Mouse (Mus musculus) ovary, postnatal 14 days (tissue): ENCODE data around the gene Pigc.

ENCODE experiments used
- DNase-seq: peaks from one replicate; pipeline ENCODE4 v3.0.0; 2022; ENCODE audit warnings: low spot score

The Pigc gene

DNA sequence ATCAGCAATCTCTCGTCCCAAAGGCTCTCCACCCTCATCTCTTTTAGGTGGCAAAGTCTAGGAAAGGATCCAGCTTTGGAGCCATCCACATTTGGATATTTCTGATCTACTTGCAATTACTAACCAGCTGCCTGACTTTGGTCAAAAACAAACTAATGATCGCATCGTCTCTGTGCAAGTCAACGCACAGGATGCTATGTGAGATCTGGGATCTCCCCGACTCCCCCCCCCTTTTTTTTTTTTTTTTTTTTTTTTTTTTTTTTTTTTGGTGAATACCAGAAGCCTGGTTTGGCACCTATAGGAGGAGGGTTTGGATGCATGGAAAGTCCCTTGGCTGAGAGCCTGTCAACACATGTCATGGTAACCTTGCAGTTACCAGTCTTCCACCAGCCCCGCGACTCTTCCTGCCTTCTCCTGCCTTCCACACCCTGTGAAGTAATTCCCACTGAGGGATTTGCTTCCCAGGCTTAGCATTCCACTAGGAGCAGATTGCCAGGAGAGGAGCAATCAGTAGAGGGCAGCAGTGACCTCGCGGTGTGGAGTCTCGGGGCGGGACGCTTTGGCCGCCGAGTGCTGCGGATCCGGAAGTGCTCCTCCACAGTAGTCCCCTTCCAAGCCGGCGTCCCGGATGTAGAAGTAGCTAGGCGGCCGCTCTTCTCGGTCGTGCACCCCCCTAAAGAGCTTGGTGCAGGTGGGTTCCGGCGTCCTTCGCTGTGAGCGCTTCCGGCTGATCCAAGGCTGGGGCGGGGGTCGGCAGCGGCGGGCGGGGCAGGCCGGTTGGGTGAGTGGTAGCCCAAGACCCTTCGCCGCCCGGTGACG, at the start of gene Pigc:
Gene Pigc (plus strand): TSS at position 598 of the 819 bp plus-strand sequence.
- DNase-seq = peak; percentile 86

DNA sequence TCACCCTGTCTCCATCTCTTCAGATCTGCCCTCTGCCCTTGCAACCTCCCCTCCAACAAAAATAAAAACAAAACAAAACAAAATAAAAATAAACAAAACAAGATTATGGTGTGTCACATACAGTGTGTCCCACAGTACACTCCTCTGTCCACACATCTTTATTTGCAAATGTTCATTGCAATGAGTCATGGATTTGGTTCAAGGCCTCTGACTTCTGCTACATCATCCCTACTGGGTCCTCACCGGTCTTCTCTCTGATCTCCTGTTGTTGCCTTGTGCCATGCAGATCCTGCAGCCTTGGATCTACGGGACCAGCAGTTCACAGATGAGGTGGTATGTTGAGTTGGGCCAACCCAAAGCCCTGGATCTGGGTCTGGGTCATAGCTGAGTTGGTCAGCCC, 49.4 kb upstream of the Pigc start:
- DNase-seq = no peak

DNA sequence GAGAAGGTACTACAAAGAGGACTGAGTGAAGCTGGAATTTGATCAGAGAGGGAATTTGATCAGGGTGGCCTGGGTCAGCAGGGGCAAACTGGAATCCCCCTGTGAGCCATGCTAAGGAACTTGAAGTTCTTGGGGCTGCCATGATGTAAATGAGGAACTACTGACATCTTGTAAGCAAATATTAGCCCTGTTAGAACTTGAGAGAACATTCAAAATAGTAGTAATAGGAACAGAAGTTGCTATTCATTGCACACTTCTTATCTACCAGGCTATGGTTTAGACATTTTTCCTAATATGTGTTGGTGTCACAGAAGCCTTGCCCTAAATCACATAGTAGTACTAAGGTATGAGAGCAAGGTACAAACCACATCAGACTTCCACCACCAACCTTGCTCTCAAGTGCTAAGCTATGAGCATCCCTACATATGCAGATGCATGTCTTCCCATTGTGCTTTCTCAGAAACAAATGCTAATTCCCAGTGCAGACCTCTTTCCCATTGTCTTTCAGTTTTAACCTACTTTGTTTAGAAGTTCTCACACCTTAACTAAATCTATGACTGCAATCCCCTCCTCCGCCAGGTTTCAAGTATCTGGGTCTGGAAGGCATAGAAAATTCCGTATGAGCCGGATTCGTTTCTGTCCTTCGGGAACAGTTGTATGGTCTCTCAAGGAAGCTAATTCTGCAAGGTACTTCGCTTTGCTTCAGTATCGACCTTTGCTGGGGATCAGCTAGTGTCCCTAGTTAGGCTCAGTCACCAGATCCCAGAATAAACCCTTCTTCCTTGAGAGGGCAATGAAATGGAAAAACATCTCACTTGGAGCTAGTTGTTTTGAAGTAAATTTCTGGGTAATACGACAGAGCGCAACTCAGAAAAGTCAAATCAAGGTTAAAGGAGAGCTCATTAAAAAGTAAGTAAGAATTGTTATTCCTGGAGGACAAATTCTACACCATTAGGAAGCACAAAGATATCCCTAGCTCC, 48.2 kb upstream of the Pigc start:
- no peak for DNase-seq

DNA sequence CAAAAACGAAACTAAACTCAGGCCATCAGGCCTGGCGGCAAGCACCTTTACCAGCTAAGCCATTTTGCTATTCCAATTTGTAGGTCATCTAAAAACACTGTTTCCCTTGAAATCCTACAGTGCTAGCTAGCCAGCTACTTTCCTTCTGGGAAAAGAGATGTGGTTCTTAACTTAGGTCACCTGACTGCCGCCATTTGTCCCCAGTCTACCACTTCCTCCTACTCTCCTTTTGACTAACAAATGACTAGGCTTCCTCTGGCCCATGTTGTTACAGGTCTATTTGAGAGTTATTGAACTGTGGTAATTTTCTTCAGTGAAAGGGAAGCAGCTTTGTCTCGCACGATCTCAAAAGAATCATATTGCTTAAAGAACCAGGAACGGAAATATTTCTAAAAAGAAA, 47.1 kb upstream of the Pigc start:
- DNase-seq = no peak

DNA sequence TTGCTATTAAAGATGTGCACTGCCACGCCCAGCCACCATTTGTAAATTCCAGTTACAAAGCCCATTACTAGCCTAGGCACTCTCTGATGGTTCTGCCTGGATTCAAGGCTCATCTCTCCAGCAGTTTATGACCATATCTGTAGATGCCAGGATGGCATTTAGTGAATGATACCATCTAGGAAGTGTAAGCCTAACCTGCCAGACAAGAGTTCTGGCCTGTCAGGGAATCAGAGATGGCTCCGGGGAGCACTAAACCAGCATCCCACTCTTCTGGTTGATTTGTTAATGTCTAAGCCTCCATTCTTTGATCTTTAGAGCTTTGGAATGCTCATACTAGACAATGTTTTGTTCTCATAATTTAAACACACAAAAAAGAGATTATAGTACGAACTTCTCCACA, 44.7 kb upstream of the Pigc start:
- no peak for DNase-seq

DNA sequence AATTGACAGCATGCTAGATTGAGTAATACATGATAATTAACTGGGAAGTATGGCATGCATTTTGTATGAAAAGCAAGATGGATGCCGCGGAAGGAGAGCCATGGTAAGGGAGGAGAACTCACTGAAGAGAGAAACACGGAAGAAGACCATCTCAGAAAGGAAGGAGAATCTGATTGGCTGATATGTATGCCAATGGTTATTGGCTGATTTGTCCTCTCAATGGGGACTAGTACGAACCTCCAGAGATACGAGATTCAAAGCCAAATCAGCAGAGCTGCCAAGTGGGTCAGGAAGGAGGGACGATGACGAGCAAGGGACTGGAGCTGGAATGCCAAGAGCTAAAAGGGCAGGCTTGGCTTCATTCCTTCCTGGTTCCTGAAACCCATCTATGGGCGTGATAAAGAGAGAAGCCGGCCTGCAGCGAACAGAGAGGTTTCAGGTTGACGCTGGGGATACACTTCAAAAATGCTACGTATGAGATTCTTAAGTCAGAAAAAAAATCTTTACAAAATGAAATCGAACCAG, 43.6 kb upstream of the Pigc start:
- DNase-seq = no peak

DNA sequence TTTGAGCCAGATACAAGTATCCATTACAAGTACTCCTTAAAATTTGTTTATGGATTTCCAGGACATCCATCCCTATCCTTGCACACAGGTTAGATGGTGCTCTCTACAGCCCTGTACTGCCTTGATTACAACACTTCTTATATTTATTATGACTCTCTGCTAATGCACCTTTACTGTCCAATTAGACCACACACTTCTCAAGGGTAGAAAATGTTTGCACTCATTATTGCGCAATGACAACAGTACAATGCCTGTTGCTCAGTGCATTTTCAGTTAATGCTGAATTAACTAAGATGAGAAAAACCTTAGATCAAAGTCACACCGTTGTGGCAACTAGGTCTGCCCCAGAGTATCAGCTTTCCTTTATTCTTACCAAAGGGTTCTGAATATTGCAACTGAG, 41.0 kb upstream of the Pigc start:
- DNase-seq = no peak

DNA sequence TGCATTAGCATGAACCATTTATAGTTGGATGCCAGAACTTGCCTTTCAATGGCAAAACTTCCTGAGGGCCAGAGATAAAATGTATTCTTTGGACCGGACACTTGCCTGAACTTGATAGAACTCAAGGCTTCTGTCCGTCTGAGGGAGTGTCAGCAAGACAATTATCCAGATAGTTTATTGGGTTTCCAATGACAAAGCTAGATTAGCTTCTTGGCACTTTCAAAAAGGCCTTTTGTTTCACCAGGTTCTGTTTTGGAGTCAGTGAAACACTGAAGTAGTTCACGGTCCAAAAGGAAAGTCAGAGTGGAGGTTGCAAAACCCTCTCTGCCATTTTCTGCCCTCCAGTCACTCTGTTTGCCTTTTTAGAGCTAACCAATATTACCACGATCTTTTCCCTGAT, 37.7 kb upstream of the Pigc start:
- no peak for DNase-seq

DNA sequence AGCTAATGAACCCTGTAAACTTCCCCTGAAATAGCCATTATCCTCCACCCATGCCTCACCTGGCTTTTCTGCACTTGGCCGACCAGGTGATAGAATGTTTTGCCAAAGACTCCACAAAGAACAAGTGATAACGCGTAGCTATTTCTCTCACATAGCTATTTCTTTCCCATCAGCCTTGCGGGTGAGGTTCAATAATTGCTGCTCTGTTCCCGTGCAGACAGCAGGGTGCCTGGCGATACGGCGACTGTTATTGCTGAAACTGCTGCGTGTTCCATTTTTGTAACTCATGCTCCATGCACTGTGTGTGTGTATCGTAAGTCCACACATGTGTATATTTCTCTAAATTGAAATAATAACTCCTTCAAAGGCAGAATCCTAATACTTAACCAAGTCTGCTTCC, 37.2 kb upstream of the Pigc start:
- DNase-seq = no peak

DNA sequence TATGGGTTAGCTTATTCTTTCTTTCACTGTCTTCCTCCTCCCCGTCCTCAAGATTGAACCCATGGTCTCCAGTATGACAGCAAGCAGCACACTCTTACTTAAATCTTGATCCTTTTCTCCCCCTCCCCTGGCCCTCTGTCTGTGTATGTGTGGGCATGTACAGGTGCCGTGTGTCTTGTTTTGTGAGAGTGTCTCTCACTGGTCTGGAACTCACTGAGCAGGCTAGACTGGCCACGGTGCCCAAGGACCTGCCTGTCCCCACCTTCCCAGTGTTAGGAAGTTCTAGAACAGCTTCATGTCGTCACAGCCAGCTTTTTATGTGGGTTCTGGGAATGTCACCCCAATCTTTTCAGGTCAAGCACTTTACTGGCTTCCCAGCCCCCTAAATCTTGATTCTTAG, 36.7 kb upstream of the Pigc start:
- DNase-seq = no peak

DNA sequence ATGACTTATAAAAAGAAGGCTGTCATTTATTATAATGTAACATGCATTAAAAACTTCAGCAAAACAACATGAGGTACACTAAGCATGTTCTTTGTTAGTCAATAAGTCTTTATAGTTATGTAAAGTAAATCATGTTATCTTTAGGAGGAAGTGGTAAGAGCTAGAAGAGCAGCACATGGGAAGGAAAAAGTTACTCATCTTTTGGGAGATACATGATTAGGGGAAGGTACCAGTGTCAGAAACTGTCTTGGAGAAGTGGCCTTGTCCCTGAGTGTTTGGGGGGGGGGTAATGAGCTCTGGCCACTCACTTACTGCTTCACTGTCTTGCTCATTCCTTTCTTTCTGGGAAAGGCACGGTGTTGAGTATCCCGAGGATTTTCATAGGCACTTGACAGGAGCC, 26.9 kb upstream of the Pigc start:
- no peak for DNase-seq

DNA sequence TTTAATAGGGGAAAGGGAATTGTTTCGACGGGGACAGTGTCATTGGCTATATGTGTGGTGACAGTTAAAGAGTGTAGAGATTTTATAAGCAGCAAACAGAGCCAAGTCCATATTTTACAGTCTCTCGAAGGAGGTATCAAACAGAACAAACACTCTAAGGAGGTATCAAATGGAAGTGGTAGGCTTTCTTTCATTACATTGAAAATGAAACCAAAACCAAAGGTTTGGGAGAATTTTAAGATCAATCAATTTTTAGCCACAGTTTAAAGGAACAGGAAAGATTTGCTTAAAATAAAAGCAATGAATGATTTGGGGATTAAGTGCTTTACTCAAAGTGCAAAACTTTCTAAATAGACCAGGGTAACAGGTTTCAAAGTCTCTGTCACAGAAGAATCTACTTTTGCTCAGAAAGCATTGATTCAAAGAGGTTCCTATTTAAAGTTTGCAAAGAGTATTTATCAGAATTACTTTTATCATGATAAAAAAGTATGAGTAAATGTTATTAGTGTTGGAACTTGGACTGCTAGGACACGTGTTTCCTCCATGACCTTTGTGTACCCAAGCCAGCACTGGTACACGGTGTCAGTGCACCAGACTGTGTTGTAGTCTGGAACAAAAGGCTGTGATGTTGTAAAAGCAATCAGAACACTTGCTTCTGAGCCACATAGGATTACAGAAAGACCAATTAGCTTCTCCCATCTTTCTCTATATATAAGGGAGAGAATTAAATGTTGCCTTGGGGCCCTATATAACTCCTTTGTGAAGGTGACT, 17.8 kb upstream of the Pigc start:
- DNase-seq = no peak

DNA sequence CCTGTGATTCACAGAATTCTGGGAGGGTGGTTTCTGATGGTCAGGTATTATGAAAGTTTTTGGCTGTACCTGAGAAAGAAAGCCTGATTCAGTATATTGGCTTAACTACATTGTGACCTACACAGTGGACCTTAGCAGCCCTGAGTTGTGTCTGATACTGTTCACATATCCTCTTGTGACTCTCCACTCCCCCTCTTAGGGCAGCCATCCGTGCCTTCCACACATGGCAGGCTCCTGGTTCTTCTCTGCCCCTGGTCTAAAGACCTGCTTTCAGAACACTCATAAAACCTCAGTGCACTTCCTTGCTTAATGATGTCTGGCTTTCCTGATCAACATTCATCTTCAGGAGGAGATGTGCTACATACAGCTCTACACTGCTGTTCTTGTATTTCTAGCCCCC, 16.4 kb upstream of the Pigc start:
- DNase-seq = no peak

DNA sequence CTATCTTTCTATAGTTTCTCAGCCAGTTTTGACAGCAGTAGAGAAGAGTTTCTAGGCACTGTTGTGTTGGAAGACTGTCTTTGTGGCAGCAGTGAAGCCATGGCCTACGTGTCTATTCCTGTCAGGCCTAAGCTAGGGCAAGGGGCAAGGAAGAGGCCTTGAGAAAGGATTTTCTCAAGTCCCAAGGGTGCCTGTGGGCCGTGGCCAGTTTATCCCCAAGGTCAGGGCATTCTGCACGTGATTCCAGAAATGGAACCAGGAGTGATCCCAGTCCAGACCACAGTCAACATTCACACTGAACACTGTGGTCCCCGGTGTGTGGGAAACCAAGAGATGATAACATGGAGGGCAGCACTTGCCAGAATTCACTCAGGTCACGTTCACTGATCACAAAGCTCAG, 13.1 kb upstream of the Pigc start:
- DNase-seq = no peak

DNA sequence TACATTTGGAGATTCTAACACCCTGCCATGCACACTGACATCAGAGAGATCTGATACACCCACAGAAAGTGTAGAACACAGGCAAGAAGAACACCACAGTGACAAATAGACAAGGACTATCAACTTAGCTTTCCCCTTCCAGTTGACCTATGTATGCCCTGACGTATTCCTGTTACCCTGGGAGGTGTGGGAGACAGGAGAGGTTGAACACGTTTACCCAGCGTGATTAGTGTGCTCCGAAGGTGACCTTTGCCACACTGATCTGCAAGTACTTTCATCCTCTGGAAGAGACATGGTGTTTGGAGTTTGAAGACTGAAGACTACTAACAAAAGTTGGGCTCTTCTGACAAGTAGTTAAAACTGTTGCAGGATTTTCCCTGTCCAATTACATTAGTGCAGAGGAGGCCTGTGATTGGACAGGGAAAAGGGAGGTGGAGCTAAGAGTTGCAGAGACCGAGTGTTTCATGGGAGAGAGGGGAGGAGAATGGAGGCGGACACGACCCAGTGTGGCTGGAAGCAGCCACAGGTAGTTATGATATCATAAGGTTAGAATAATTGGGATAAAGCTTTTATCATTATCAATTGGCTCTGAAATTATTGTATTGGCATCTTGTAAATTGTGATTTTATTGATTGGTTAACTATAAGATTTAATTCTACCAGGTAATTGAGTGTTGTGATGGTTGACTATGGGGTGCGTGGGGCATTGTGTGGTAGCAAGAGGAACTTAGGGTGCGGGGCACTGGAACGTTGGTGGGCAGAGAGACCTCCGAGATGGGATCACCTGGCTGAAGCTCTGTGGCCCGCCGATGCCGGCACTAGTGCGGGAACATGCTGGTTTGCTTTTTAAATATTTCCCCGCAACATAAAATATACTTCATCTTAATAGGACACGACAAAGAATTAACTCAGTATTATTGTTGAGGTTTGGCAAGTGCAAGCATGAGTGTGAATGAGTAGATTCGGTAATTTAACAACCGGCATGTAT, 10.7 kb upstream of the Pigc start:
- DNase-seq = no peak

DNA sequence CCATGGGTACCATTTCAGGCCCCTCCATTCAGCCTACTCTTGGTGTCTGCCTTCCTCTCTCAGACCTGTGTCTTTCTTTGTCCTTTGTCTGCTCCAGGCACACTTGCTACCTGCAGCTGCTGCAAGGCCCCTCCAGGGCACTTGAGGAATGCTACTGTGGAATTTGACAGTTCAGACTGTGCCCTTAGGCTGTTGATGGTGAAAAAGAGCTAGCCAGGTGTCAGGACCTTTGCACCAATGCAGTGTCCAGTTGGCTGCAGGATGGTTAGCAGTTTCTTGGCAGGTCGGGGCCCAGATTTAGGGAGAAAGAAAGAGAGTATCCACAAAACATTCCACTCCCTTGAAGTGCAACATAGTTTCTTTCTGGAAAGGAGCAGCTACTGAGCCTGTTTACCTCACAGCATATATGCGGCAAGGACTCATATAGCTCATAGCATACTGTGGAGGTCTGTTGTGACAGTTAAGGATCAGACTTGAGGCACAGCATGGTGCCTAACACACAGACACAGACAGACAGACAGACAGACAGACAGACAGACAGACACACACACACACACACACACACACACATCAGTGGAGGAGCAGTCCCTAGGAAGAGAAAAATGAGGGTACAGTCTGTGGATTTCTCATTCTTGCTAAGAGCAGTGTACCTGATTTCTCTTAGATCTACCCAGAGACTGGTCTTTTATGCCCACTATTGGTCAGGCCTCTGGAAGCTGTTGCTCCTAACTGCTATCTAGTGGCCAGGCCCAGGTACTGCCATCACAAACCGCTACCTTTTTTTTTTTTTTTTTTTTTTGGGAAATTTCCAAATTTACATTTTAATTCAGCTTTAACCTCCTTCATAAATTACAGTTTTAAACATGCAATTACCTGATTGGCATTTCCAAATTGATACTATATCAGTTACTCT, 6.3 kb upstream of the Pigc start:
- DNase-seq = no peak

DNA sequence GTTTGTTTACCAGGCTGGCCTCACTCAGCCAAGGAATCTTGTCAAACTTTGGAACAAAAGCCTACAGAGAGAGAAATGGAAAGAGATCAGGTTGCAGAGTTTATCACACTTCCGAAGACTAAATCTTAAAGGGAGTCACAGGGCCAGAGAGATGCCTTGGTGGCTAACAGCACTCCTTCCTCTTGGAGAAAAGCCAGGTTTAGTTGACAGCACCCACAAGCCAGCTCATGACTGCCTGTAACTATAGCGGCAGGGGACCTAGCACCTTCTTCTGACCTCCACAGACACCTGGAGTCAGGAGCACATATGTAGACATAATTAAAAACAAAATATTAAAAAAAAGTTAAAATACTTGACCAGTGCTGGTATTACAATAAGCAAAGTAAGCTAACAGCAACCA, 1.1 kb upstream of the Pigc start:
- DNase-seq = no peak

DNA sequence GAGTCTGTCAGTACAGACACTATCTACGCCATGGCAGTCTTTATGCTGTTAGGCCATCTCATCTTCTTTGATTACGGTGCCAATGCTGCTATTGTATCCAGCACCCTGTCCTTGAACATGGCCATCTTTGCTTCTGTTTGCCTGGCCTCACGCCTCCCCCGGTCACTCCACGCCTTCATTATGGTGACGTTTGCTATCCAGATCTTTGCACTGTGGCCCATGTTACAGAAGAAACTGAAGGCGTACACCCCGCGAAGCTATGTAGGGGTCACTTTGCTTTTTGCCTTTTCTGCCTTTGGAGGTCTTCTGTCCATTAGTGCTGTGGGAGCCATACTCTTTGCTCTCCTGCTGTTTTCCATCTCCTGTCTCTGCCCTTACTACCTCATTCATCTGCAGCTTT, 1.9 kb downstream of the Pigc start:
- DNase-seq = no peak

DNA sequence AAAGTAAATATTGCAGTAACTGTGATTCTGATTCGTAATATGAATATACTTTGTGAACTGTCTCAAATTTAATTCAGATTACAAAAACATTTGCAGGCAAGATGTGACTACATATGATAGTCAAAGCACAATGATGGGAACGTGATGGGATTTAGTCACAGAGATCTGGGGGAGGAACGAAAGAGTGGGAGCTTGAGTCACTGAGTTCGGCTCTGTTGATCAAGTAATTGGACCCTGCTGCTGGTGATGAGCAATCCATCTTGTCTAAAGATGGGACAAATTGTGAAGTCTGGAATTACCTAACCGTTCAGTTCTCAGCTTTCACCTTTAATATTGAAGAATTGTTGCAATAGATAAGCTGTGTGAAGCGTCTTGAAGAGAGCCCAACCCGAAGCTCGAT, 3.2 kb downstream of the Pigc start:
- no peak for DNase-seq
